Mouse (Mus musculus) cerebellum, adult 2 months (tissue): ENCODE results near the gene Nup37.

ENCODE experiments used
- CTCF ChIP-seq: fragments of 200-500 bp; IDR thresholded peaks from 2 replicates; pipeline ENCODE4 v1.5.1; 2011; ENCODE audit warnings: low read depth, mild to moderate bottlenecking, control low read depth, low read length, moderate library complexity, borderline replicate concordance; ENCODE audit not compliant: insufficient read depth
- POLR2A ChIP-seq: fragments of 200-500 bp; IDR thresholded peaks from 2 replicates; pipeline ENCODE4 v1.6.1; 2011; ENCODE audit warnings: low read length, control low read depth, borderline replicate concordance; ENCODE audit not compliant: insufficient read depth

DNA sequence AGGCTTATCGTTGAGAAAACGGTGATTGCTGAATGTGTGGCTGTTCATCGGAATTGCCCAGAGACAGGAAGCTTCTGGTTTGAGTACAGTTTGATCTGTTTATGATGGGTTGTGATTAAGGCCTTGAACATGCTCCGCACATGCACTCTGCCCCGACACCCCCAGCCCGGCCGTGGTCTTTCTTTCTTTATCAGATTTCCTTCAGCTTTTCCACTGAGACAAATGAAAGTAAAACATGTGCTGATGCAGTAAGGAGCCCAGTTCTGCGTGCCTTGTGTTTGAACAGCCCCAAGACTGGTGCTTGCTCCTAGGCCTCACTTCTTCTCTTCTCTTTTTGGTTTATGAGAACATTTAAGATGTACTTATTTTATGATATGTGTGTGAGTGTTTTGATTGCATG lies 55.8 kb downstream of the Nup37 start:
- no peak for TF ChIP-seq POLR2A
- no peak for TF ChIP-seq CTCF
